Mouse (Mus musculus): ENCODE data around the gene Ddx39.

The Ddx39 gene

DNA sequence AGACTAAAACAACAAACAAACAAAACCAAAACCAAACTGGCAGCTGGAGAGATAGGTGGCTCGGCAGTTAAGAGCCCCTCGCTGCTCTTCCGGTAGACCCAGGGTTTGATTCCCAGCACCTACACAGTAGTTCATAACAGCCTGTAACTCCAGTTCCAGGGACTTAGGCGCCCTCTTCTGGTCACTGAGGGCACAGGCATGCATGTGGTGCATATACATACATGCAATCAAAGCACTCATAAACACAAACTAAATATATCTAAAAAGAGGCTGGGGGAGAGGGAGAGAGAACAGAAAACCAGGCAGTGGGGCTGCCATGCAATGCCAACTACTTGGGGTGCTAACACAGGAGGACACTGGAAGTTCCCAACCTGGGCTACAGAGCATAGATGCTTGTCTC is 22.4 kb downstream of the Ddx39 start:
- no peak for DNase-seq (ENCODE audit: extremely low read depth, low read depth, low spot score)

GRCm38 (mm10) chr8:83737852-83738562 is 23.0 kb downstream of the Ddx39 start:
- no peak for DNase-seq (ENCODE audit: extremely low read depth, low read depth, low spot score)

GRCm38 (mm10) chr8:83738949-83739710 is 24.2 kb downstream of the Ddx39 start:
- DNase-seq (ENCODE audit: extremely low read depth, low read depth, low spot score) = no peak

GRCm38 (mm10) chr8:83739711-83740468 is 24.9 kb downstream of the Ddx39 start:
- DNase-seq (ENCODE audit: extremely low read depth, low read depth, low spot score) = no peak

DNA sequence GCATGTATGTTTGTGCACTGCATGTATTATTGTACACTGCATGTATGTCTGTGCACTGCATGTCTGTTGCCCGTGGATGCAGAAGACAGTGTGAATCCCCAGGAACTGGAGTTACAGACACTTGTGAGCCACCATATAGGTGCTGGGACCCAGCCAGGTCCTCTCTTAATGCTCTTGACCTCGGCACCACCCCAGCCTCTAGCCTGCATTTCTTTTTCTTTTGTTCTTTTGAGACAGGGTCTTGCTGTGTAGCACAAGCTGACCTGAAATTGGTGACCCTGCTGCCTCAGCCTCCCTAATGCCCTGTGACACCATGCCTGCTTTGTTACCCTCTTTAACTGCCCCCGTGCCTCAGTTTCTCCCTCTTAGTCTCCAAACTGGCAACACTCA is 25.6 kb downstream of the Ddx39 start:
- DNase-seq (ENCODE audit: extremely low read depth, low read depth, low spot score) = no peak

DNA sequence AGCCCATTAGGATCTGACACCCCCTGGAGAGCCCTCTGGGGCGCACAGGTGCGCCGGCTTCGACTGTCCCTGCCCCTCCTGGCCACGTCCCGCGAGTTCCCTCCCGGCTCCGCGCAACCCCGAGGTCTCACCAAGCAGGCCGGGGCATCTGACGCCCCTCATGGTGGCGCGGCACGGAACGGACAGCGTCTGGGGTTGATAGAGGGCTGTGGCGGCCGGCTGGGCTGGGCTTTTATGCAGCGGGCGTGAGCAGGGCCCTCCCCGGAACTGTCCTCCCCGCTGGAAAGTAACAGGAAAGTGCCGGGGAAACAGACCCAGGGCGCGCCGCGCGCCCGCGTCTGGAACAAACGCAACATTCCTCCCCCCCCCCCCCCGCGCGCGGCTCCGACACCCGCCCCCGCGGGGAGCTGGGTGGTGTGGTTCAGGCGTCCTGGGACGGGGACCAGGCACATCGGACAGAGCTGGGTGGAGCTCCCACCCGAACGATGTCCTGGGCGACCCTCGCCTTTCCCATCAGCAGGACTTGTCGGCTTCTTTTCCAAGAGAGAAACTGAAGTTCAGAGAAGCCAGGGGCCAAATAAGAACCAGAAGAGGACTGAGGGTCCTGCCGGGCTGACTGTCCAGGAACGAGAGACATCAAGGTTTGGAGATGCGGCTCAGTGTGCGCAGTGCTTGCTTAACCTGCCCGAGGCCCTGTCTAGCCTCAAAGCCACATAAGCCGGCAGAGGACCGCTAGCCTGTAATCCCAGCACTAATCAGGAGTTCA is 26.2 kb downstream of the Ddx39 start, which contains the start of gene Adgre5:
Gene Adgre5, minus strand, starts transcription at position 351 of the 766 bp plus-strand sequence.
- DNase-seq (ENCODE audit: extremely low read depth, low read depth, low spot score) = no peak

DNA sequence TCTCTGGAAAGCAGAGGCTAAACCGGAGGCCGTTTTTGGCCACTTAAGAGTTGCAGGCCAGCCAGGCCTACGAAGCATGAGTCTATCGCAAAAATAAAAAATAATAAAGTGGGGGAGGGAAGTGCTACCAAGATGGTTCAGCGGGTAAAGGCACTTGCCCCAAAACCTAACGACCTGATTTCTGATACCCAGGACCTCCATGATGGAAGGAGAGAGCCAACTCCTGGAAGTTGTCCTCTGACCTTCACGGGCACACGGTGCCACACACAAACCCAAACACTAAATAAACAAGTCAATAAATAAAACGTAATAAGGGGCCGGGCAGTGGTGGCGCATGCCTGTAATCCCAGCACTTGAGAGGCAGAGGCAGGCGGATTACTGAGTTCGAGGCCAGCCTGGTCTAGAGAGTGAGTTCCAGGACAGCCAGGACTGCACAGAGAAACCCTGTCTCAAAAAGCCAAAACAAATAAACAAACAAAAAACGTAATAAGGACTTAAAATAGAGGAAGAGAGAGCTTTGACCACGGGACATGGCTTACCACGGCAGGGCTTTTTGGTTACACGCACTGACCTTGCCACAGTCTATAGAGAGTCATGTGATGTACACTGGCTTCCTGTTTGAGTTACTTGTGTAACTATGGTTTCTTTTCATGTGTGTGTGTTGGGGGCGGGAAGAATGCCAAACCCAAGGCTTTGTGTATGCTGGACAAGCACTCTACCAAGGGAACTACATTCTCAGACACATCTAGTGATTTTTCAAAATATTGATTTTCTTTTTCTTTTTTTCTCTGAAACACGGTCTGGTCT is 27.1 kb downstream of the Ddx39 start:
- DNase-seq (ENCODE audit: extremely low read depth, low read depth, low spot score) = no peak

GRCm38 (mm10) chr8:83742968-83743367 is 28.0 kb downstream of the Ddx39 start:
- DNase-seq (ENCODE audit: extremely low read depth, low read depth, low spot score) = no peak

DNA sequence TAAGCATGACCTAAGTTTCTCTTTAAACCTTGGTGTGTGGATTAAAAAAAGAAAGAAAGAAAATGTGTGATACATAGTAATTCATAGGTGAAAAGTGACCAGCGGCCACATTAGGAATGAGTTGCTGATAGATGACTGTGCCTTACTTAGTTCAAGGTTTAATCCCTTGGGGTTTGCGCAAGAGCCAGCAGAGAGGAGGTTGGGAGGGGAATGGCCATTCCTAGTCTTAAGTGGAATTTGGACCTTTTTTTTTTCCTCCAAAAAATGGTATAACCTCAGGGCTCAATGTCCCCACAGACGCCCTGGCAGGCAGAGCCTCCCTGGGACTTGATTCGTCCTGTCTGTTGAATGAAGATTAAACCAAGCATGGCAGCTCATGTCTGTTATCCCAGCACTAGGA is 29.1 kb downstream of the Ddx39 start:
- DNase-seq (ENCODE audit: extremely low read depth, low read depth, low spot score) = no peak

GRCm38 (mm10) chr8:83747661-83748346 is 32.8 kb downstream of the Ddx39 start:
- no peak for DNase-seq (ENCODE audit: extremely low read depth, low read depth, low spot score)

GRCm38 (mm10) chr8:83748708-83749107 is 33.7 kb downstream of the Ddx39 start:
- no peak for DNase-seq (ENCODE audit: extremely low read depth, low read depth, low spot score)

- no peak for DNase-seq (ENCODE audit: extremely low read depth, low read depth, low spot score)
Measured at GRCm38 (mm10) chr8:83749265-83749664, 34.3 kb downstream of the Ddx39 start.

DNA sequence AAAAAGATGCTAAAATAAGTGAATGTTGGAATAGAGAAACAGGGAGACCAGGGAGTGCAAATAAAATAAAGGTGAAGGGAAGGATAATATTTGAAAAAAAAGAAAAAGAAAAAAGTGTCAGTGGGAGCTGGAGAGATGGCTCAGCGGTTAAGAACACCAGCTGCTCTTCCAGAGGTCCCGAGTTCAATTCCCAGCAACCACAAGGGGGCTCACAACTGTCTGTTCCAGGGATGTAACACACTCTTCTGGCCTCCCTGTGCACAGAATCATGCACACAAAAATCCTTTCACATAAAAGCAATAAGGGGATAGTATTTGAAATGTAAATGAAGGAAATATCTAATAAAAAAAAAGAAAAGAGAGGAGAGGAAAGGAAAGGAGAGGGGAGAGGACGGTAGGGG is 39.2 kb downstream of the Ddx39 start:
- DNase-seq (ENCODE audit: extremely low read depth, low read depth, low spot score) = no peak

- DNase-seq (ENCODE audit: extremely low read depth, low read depth, low spot score) = no peak
Measured at GRCm38 (mm10) chr8:83756273-83756672, 41.3 kb downstream of the Ddx39 start.

DNA sequence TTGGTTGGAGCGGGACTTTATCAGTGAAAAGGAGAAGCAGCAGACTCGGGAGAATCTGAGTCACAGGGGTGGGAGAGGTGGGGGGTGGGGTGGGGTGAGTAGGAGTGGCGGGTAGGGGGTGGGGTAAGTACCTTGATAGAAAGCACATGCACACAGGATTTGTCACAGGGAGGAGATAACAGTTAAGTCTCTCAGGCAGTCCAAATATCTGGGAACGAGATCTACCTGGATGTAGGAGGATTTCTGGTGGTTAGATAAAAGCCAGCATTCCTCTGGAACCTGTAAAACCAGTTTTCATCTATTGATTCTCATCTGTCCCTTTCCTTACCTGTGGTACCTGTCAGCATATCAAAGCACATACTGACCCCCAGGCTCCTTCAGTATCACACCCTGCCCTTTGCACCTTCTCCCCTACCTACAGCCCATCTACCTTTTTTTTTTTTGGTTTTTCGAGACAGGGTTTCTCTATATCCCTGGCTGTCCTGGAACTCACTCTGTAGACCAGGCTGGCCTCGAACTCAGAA is 42.2 kb downstream of the Ddx39 start:
- DNase-seq (ENCODE audit: extremely low read depth, low read depth, low spot score) = no peak

DNA sequence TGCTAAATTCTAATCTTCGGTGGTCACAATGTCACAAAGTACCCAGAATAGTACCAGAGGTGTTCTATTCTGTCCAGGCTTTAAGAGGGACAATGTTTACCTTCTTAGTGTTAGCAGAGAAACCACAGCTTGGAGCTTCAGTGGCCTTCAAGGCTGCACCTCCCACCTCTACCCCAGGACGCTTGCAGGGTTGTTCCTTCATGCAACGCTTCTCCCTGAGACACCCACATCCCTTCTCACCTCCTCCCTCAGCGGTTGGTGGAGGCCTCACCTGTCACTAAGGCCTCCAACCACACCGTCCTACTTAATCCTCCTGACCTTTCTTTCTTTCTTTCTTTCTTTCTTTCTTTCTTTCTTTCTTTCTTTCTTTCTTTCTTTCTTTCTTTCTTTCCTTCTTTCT is 43.3 kb downstream of the Ddx39 start:
- DNase-seq (ENCODE audit: extremely low read depth, low read depth, low spot score) = no peak

DNA sequence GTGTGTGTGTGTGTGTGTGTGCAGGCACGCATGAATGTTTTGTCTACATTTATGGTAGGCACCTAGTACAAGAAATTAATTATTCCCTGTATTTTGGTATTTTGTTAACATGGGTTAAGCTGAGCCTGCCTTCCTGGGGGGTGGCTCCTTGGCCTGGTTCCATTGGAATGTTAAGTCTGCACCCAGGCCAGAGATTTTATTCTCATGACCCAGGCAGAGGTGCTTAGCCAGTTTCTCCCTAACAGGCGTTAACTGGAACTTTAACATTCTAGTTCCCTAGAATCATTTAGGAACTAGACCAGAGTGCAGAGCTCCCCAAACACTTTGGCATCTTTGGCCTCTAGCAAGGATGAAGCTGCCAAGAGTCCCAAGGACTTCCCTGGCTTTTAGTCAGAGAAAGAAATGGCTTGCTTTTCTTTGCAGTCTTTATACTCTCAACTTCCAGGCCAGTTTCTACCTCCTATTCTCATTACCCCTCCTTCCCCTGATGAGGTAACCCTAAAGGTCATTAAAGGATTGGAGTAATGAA is 44.3 kb downstream of the Ddx39 start:
- DNase-seq (ENCODE audit: extremely low read depth, low read depth, low spot score) = no peak

- DNase-seq (ENCODE audit: extremely low read depth, low read depth, low spot score) = no peak
Measured at GRCm38 (mm10) chr8:83764116-83764515, 49.1 kb downstream of the Ddx39 start.

DNA sequence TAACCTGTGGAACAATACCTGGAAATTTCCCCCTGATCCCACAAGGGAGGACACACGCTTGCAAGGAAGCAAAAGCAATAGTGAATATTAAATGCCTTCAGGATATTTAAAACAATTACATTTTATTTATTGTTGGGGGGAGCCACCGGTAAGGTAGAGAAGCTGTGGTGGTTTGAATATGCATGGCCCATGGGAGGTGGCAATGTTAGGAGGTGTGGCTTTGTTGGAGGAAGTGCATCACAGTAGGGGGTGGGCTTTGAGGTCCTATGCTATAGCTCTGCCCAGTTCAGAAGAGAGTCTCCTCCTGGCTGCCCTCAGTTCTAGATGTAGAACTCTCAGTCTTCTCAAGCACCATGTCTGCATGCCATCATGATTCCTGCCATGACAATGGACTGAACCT is 49.7 kb downstream of the Ddx39 start:
- DNase-seq (ENCODE audit: extremely low read depth, low read depth, low spot score) = no peak
